Comparison of ENCODE assay signal across 12 mouse cellular contexts in genomic region chr5:120514031-120514677, GRCm38 (mm10). TPM values are rescaled to one million over a fixed set of nuclear protein-coding genes. Genes with fewer than 3 reads are reported as not detected.
DNase-seq lines count a peak whose midpoint lies in the region; ATAC-seq and TF ChIP-seq lines count a peak whose summit lies in the region.
"Had no signal": no experiment of that assay in that cellular context is flagged by ENCODE, and none has a peak within 500 bp of the region (broad histone marks: within the 10 kb centered on the region; RNA-seq: fewer than 3 reads in every experiment).

No protein-coding gene starts in this region.

- peak overlapping the region; percentile 55 for H3K27ac ChIP-seq in kidney, postnatal 0 days
- H3K27ac ChIP-seq in heart, embryonic 12.5 days (ENCODE audit: poor library complexity, severe bottlenecking), result no peak overlapping the region
- H3K27ac ChIP-seq: neural tube, embryonic 12.5 days had no signal

- H3K4me3 ChIP-seq in kidney, postnatal 0 days (replicated peaks; ENCODE audit: low read depth, low read length), result no peak overlapping the region
- no peak overlapping the region for H3K4me3 ChIP-seq in myocyte
- no peak overlapping the region for H3K4me3 ChIP-seq in heart, embryonic 12.5 days
- H3K4me3 ChIP-seq: intestine, embryonic 15.5 days; megakaryocyte, embryonic 14.5 days; neural tube, embryonic 12.5 days had no signal

- no peak for ATAC-seq in kidney, postnatal 0 days (replicated peaks; ENCODE audit: low FRiP score, low read depth)
- ATAC-seq in heart, embryonic 12.5 days (ENCODE audit: insufficient number of reproducible peaks, low FRiP score), result no peak
- ATAC-seq: intestine, embryonic 15.5 days had no signal

- H3K36me3 ChIP-seq in kidney, postnatal 0 days (ENCODE audit: insufficient read depth, low read length), result no peaks in the 10 kb centered on the region
- H3K36me3 ChIP-seq in myocyte (ENCODE audit: control insufficient read depth, insufficient read depth), result no peaks in the 10 kb centered on the region
- H3K36me3 ChIP-seq in heart, embryonic 12.5 days, result no peaks in the 10 kb centered on the region
- H3K36me3 ChIP-seq: intestine, embryonic 15.5 days; neural tube, embryonic 12.5 days had no signal

- H3ac ChIP-seq in myocyte (ENCODE audit: control insufficient read depth, insufficient read length), result no peak overlapping the region

- H3K9me3 ChIP-seq in kidney, postnatal 0 days (replicated peaks; ENCODE audit: low read length), result no peaks in the 10 kb centered on the region
- H3K9me3 ChIP-seq in heart, embryonic 12.5 days (replicated peaks), result peaks cover 2% of the 10 kb centered on the region; the same call in 1 of the 2 replicates
- H3K9me3 ChIP-seq: intestine, embryonic 15.5 days; neural tube, embryonic 12.5 days had no signal

- TF ChIP-seq CTCF in kidney, postnatal 0 days (IDR thresholded peaks at IDR 0.05; ENCODE audit: low read depth), result no peak

- peaks cover 9% of the 10 kb centered on the region for H3K79me2 ChIP-seq in myocyte (ENCODE audit: control insufficient read depth, insufficient read depth)

- H3K4me1 ChIP-seq in kidney, postnatal 0 days (replicated peaks; ENCODE audit: insufficient read depth, low read length), result peaks cover 28% of the 10 kb centered on the region
- peaks cover 48% of the 10 kb centered on the region for H3K4me1 ChIP-seq in heart, embryonic 12.5 days (replicated peaks)

- no peaks in the 10 kb centered on the region for H3K27me3 ChIP-seq in kidney, postnatal 0 days (ENCODE audit: insufficient read depth, low read length)
- H3K27me3 ChIP-seq in myocyte (ENCODE audit: control insufficient read depth, insufficient read depth, insufficient read length), result no peaks in the 10 kb centered on the region
- peaks cover 5% of the 10 kb centered on the region for H3K27me3 ChIP-seq in heart, embryonic 12.5 days (replicated peaks)
- H3K27me3 ChIP-seq: intestine, embryonic 15.5 days; megakaryocyte, embryonic 14.5 days had no signal

- no peak overlapping the region for H3K9ac ChIP-seq in kidney, postnatal 0 days (ENCODE audit: low read depth, low read length)
- no peak overlapping the region for H3K9ac ChIP-seq in heart, embryonic 12.5 days
- H3K9ac ChIP-seq: intestine, embryonic 15.5 days; neural tube, embryonic 12.5 days had no signal

- H3K4me2 ChIP-seq in kidney, postnatal 0 days (ENCODE audit: low read length), result 0 out of 2 replicates have a peak overlapping the region, but pooled peaks have one; percentile 0
- peak overlapping the region; percentile 62 for H3K4me2 ChIP-seq in myocyte (ENCODE audit: low read depth)
- H3K4me2 ChIP-seq in heart, embryonic 12.5 days, result no peak overlapping the region
- H3K4me2 ChIP-seq: intestine, embryonic 15.5 days had no signal

- DNase-seq in kidney, postnatal 0 days (ENCODE audit: low spot score), result no peak
- no peak for DNase-seq in kidney, postnatal 14 days
- DNase-seq in adipocyte (ENCODE audit: low spot score), result peak; percentile 83
- peak; percentile 58 for DNase-seq in gonadal fat pad, adult 2 months (ENCODE audit: low read depth)
- DNase-seq in layer of hippocampus, adult 9-11 months, result no peak
- DNase-seq: layer of hippocampus, postnatal 36 days; thymus, postnatal 14 days had no signal

- WGBS in kidney, postnatal 0 days, result 50% methylated on average over 9 of the region's 9 CpGs
- WGBS in heart, embryonic 12.5 days, result 88% methylated on average over 9 of the region's 9 CpGs

- no peak for TF ChIP-seq POLR2A in myocyte (IDR thresholded peaks at IDR 0.05; ENCODE audit: insufficient read length, low read depth)

TF ChIP-seq in myocyte, 11 proteins besides CTCF, POLR2A, EP300 and RAD21:
- TF ChIP-seq POLR2AphosphoS2 (IDR thresholded peaks at IDR 0.05; ENCODE audit: insufficient read length, low read depth), result no peak
- TF ChIP-seq USF1 (IDR thresholded peaks at IDR 0.05; ENCODE audit: low read depth), result no peak
- TF ChIP-seq MYOD1 (IDR thresholded peaks at IDR 0.05; ENCODE audit: control insufficient read depth in 1 of 3, insufficient read length in 2 of 3, low read depth in 2 of 3), result peak; percentile 68 to 94 (median 86)
- no peak for TF ChIP-seq E2F4 (IDR thresholded peaks at IDR 0.05; ENCODE audit: insufficient read depth)
- TF ChIP-seq REST (IDR thresholded peaks at IDR 0.05; ENCODE audit: insufficient read depth, insufficient read length), result no peak
- peak; percentile 75 for TF ChIP-seq SRF (IDR thresholded peaks at IDR 0.05; ENCODE audit: control insufficient read depth, insufficient read length, low read depth)
- peak; percentile 9 for TF ChIP-seq TCF3 (IDR thresholded peaks at IDR 0.05; ENCODE audit: insufficient read length, low read depth)
- TF ChIP-seq CEBPB (IDR thresholded peaks at IDR 0.05; ENCODE audit: insufficient read depth, poor library complexity, severe bottlenecking), result peak; percentile 61
- peak in 2 of 3 experiments; percentile 12 to 80 for TF ChIP-seq MYOG (IDR thresholded peaks at IDR 0.05; ENCODE audit: control insufficient read depth in 1 of 3, insufficient read depth in 1 of 3, insufficient read length in 2 of 3, low read depth in 2 of 3)
- TF ChIP-seq MAX (IDR thresholded peaks at IDR 0.05; ENCODE audit: low read depth), result no peak
- TF ChIP-seq TCF12 (IDR thresholded peaks at IDR 0.05; ENCODE audit: insufficient read depth, poor library complexity, severe bottlenecking), result no peak

RNA-seq across cellular contexts. Expression of gene Slc8b1, which starts 3.2 kb away (rescaled TPM):
- 9.5 and 9.8 TPM in 2 replicates for polyA plus RNA-seq in kidney, postnatal 0 days (2015; fragmentation: Nextera tagmentation; extraction: Ambion mirVana)
- 24.0 and 30.7 TPM in 2 replicates for polyA plus RNA-seq in gonadal fat pad, adult 2 months (2012; rRNA removed)
- polyA plus RNA-seq in myocyte (2012; fragmentation: generic; extraction: Trizol), result 19.6 TPM
- 4.3 and 4.5 TPM in 2 replicates for polyA plus RNA-seq in heart, embryonic 12.5 days (2016; fragmentation: Nextera tagmentation; extraction: Ambion mirVana)

RNA-seq across cellular contexts. Expression of gene Plbd2, which starts 10.7 kb away (rescaled TPM):
- 73.7 and 78.2 TPM in 2 replicates for polyA plus RNA-seq in kidney, postnatal 0 days (2015; fragmentation: Nextera tagmentation; extraction: Ambion mirVana)
- polyA plus RNA-seq in gonadal fat pad, adult 2 months (2012; rRNA removed), result 49.8 and 54.5 TPM in 2 replicates
- 75.3 TPM for polyA plus RNA-seq in myocyte (2012; fragmentation: generic; extraction: Trizol)
- 47.4 and 50.6 TPM in 2 replicates for polyA plus RNA-seq in heart, embryonic 12.5 days (2016; fragmentation: Nextera tagmentation; extraction: Ambion mirVana)

RNA-seq across cellular contexts. Expression of gene Sds, which starts 37.8 kb away (rescaled TPM):
- not detected in 2 replicates for polyA plus RNA-seq in kidney, postnatal 0 days (2015; fragmentation: Nextera tagmentation; extraction: Ambion mirVana)
- polyA plus RNA-seq in gonadal fat pad, adult 2 months (2012; rRNA removed), result 0.58 TPM in 1 of 2 replicates, not detected in the other
- not detected for polyA plus RNA-seq in myocyte (2012; fragmentation: generic; extraction: Trizol)
- not detected in 2 replicates for polyA plus RNA-seq in heart, embryonic 12.5 days (2016; fragmentation: Nextera tagmentation; extraction: Ambion mirVana)
- polyA plus RNA-seq: intestine, embryonic 15.5 days; neural tube, embryonic 12.5 days had no signal

RNA-seq across cellular contexts. Expression of gene Sdsl, which starts 41.5 kb away (rescaled TPM):
- 12.0 and 13.3 TPM in 2 replicates for polyA plus RNA-seq in kidney, postnatal 0 days (2015; fragmentation: Nextera tagmentation; extraction: Ambion mirVana)
- polyA plus RNA-seq in gonadal fat pad, adult 2 months (2012; rRNA removed), result 6.5 and 13.1 TPM in 2 replicates
- 1.4 TPM for polyA plus RNA-seq in myocyte (2012; fragmentation: generic; extraction: Trizol)
- polyA plus RNA-seq in heart, embryonic 12.5 days (2016; fragmentation: Nextera tagmentation; extraction: Ambion mirVana), result 9.1 and 10.6 TPM in 2 replicates

Comparison
In these comparisons a context has a peak if more than half of its experiments do, and no peak if none do; other contexts are left out.
1. DNase-seq: peak in adipocyte (single experiment) and gonadal fat pad, adult 2 months (single experiment); none in kidney, postnatal 0 days (single experiment), kidney, postnatal 14 days (single experiment) and layer of hippocampus, adult 9-11 months (single experiment).